Mouse (Mus musculus) CH12.LX (cell line): ENCODE results near the gene Thy1.

Experiments
- CHD1 ChIP-seq: IDR thresholded peaks from 2 replicates; pipeline ENCODE4 v1.6.1; 2012; ENCODE audit warnings: low read depth, low read length, improper control_type of control experiment, inconsistent platforms
- IRF4 ChIP-seq: IDR thresholded peaks from 2 replicates; pipeline ENCODE4 v1.6.1; 2014; ENCODE audit warnings: low read depth, mild to moderate bottlenecking, inconsistent platforms, low read length, improper control_type of control experiment
- MAX ChIP-seq: IDR thresholded peaks from 2 replicates; pipeline ENCODE4 v1.6.1; 2011; ENCODE audit warnings: low read length, improper control_type of control experiment
- NRF1 ChIP-seq: IDR thresholded peaks from 2 replicates; pipeline ENCODE4 v1.6.1; 2014; ENCODE audit warnings: low read depth, mild to moderate bottlenecking, inconsistent platforms, low read length, improper control_type of control experiment, moderate library complexity
- USF1 ChIP-seq: IDR thresholded peaks from 2 replicates; pipeline ENCODE4 v1.6.1; 2014; ENCODE audit warnings: low read depth, mild to moderate bottlenecking, inconsistent platforms, low read length, improper control_type of control experiment

DNA sequence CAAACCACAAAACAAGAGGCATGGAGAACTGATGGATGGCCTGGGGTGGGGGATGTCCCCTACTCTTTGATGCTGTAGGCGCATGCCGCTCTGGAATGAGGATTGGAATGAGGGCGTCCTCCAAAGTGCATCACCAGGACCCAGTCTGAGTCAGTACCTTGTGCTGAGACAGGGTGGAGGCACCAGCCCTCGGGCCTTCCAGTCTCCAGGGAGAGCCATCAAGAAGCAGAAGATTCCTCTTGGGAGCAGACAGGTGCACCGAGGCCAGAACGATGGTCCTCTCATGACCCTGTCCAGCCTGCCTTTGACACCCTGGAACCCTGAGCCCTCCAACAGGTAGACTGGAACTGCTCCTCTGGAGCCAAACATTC is 24.8 kb downstream of the Thy1 start:
- TF ChIP-seq IRF4: no peak
- TF ChIP-seq CHD1: no peak
- no peak for TF ChIP-seq NRF1
- TF ChIP-seq MAX: no peak
- TF ChIP-seq USF1: no peak
